Comparison of ENCODE assay signal across 8 mouse cellular contexts in genomic region chr14:40885225-40885624, GRCm38 (mm10). TPM values are rescaled to one million over a fixed set of nuclear protein-coding genes. Genes with fewer than 3 reads are reported as not detected.
DNase-seq lines count a peak whose midpoint lies in the region; ATAC-seq and TF ChIP-seq lines count a peak whose summit lies in the region.

No protein-coding gene starts in this region.

- H3K27ac ChIP-seq in forebrain, postnatal 0 days (ENCODE audit: low read depth, low read length) = no peak overlapping the region
- no peak overlapping the region for H3K27ac ChIP-seq in forebrain, embryonic 10.5 days
- H3K27ac ChIP-seq in kidney, postnatal 0 days = no peak overlapping the region

- peak; percentile 18; the same call in 1 of the 2 replicates for ATAC-seq in forebrain, postnatal 0 days
- ATAC-seq in kidney, postnatal 0 days (replicated peaks; ENCODE audit: low FRiP score, low read depth) = no peak

- DNase-seq in forebrain, postnatal 0 days = no peak
- no peak for DNase-seq in forebrain, embryonic 10.5 days (ENCODE audit: extremely low spot score, low spot score)
- DNase-seq in kidney, postnatal 0 days (ENCODE audit: low spot score) = peak; percentile 41
- no peak for DNase-seq in kidney, postnatal 10 days
- DNase-seq in forelimb bud, embryonic 11.5 days (ENCODE audit: low read depth, low spot score) = peak; percentile 23
- DNase-seq in lung, postnatal 4 days = peak; percentile 33 to 57
- DNase-seq in cerebellum, adult 11 months = no peak
- DNase-seq in adrenal gland, postnatal 25 days = no peak

- no peak overlapping the region for H3K9ac ChIP-seq in forebrain, postnatal 0 days
- H3K9ac ChIP-seq in kidney, postnatal 0 days (ENCODE audit: low read depth, low read length) = no peak overlapping the region

- 36% methylated on average over 4 of the region's 4 CpGs for WGBS in forebrain, postnatal 0 days
- whole genome bisulfite sequencing in forebrain, embryonic 10.5 days = 41% methylated on average over 4 of the region's 4 CpGs
- 23% methylated on average over 4 of the region's 4 CpGs for WGBS in kidney, postnatal 0 days

- no peaks in the 10 kb centered on the region for H3K4me1 ChIP-seq in forebrain, postnatal 0 days (ENCODE audit: insufficient read depth)
- 0 out of 2 replicates have a peak, but pooled peaks cover 4% of the 10 kb centered on the region for H3K4me1 ChIP-seq in forebrain, embryonic 10.5 days
- no peaks in the 10 kb centered on the region for H3K4me1 ChIP-seq in kidney, postnatal 0 days (replicated peaks; ENCODE audit: insufficient read depth, low read length)

- no peak overlapping the region for H3K4me2 ChIP-seq in forebrain, postnatal 0 days (ENCODE audit: low read depth)
- H3K4me2 ChIP-seq in kidney, postnatal 0 days (ENCODE audit: low read length) = no peak overlapping the region

- no peak for TF ChIP-seq CTCF in forebrain, postnatal 0 days (IDR thresholded peaks at IDR 0.05; ENCODE audit: low read depth)
- TF ChIP-seq CTCF in kidney, postnatal 0 days (IDR thresholded peaks at IDR 0.05; ENCODE audit: low read depth) = no peak

- H3K9me3 ChIP-seq in forebrain, postnatal 0 days (ENCODE audit: low read length) = no peaks in the 10 kb centered on the region
- H3K9me3 ChIP-seq in forebrain, embryonic 10.5 days = no peaks in the 10 kb centered on the region
- no peaks in the 10 kb centered on the region for H3K9me3 ChIP-seq in kidney, postnatal 0 days (replicated peaks; ENCODE audit: low read length)

- no peak overlapping the region for H3K4me3 ChIP-seq in forebrain, postnatal 0 days (ENCODE audit: low read depth, low read length)
- H3K4me3 ChIP-seq in forebrain, embryonic 10.5 days = no peak overlapping the region
- H3K4me3 ChIP-seq in kidney, postnatal 0 days (replicated peaks; ENCODE audit: low read depth, low read length) = no peak overlapping the region

- no peaks in the 10 kb centered on the region for H3K27me3 ChIP-seq in forebrain, postnatal 0 days (ENCODE audit: insufficient read depth, low read length)
- H3K27me3 ChIP-seq in forebrain, embryonic 10.5 days (ENCODE audit: poor library complexity, severe bottlenecking) = no peaks in the 10 kb centered on the region
- H3K27me3 ChIP-seq in kidney, postnatal 0 days (ENCODE audit: insufficient read depth, low read length) = no peaks in the 10 kb centered on the region

- no peaks in the 10 kb centered on the region for H3K36me3 ChIP-seq in forebrain, postnatal 0 days (ENCODE audit: insufficient read depth)
- H3K36me3 ChIP-seq in forebrain, embryonic 10.5 days (replicated peaks) = no peaks in the 10 kb centered on the region
- no peaks in the 10 kb centered on the region for H3K36me3 ChIP-seq in kidney, postnatal 0 days (ENCODE audit: insufficient read depth, low read length)

RNA-seq across cellular contexts. Expression of gene Sh2d4b, which starts 7.8 kb away (rescaled TPM):
- 3.9 and 8.5 TPM in 2 replicates for total RNA-seq in forebrain, postnatal 0 days (2014; rRNA removed)
- 0.53 and 0.98 TPM in 2 replicates for polyA plus RNA-seq in forebrain, postnatal 0 days (2015; fragmentation: Nextera tagmentation; extraction: Ambion mirVana)
- polyA plus RNA-seq in forebrain, embryonic 10.5 days (2016; fragmentation: Nextera tagmentation; extraction: Ambion mirVana) = 0.32 and 0.55 TPM in 2 replicates
- 0.72 and 1.0 TPM in 2 replicates for polyA plus RNA-seq in kidney, postnatal 0 days (2015; fragmentation: Nextera tagmentation; extraction: Ambion mirVana)
- 1.4 and 1.5 TPM in 2 replicates for total RNA-seq in adrenal gland, postnatal 25 days (2021)

Comparison
In these comparisons a context has a peak if more than half of its experiments do, and no peak if none do; other contexts are left out.
1. DNase-seq: peak in kidney, postnatal 0 days (single experiment), forelimb bud, embryonic 11.5 days (single experiment) and lung, postnatal 4 days (2 of 2); none in forebrain, postnatal 0 days (single experiment), forebrain, embryonic 10.5 days (single experiment), kidney, postnatal 10 days (single experiment), cerebellum, adult 11 months (single experiment) and adrenal gland, postnatal 25 days (single experiment).